Mouse (Mus musculus) ES-Bruce4 (cell line): Measurements from ENCODE around the gene Mthfd2l. TPM values are rescaled to one million over a fixed set of nuclear protein-coding genes. Genes with fewer than 3 reads are reported as not detected.

Experiments used
- H3K27ac ChIP-seq: 2 replicates; pipeline ENCODE4 v1.5.1; 2012; ENCODE audit warnings: low read length, inconsistent platforms; ENCODE audit not compliant: insufficient read depth
- H3K27me3 ChIP-seq: 2 replicates; pipeline ENCODE4 v1.6.1; 2012; ENCODE audit warnings: mild to moderate bottlenecking, low read length, inconsistent platforms; ENCODE audit not compliant: control insufficient read depth, poor library complexity, insufficient read depth, severe bottlenecking
- H3K36me3 ChIP-seq: 2 replicates; pipeline ENCODE4 v1.6.1; 2012; ENCODE audit warnings: inconsistent platforms, mild to moderate bottlenecking, low read length, moderate library complexity; ENCODE audit not compliant: control insufficient read depth, poor library complexity, insufficient read depth, severe bottlenecking
- H3K4me1 ChIP-seq: one replicate; pipeline ENCODE4 v1.8.1; 2011; ENCODE audit warnings: low read length; ENCODE audit not compliant: control insufficient read depth, insufficient read depth
- H3K4me3 ChIP-seq: 2 replicates; pipeline ENCODE4 v1.5.1; 2011; ENCODE audit warnings: low read depth, mild to moderate bottlenecking, low read length
- H3K9ac ChIP-seq: 2 replicates; pipeline ENCODE4 v1.6.1; 2012; ENCODE audit warnings: low read depth, mild to moderate bottlenecking, inconsistent platforms; ENCODE audit not compliant: poor library complexity, severe bottlenecking
- H3K9me3 ChIP-seq: replicated peaks from 2 replicates; pipeline ENCODE4 v1.6.1; 2012; ENCODE audit warnings: mild to moderate bottlenecking, low read length, inconsistent platforms; ENCODE audit not compliant: control insufficient read depth, poor library complexity, insufficient read depth, severe bottlenecking
- CTCF ChIP-seq: IDR thresholded peaks from one replicate; pipeline ENCODE4 v1.8.1; 2011; ENCODE audit warnings: low read depth, low read length
- EP300 ChIP-seq: IDR thresholded peaks from 2 replicates; pipeline ENCODE4 v1.6.1; 2011; ENCODE audit warnings: low read depth, low read length; ENCODE audit not compliant: insufficient read depth
- POLR2A ChIP-seq: IDR thresholded peaks from one replicate; pipeline ENCODE4 v1.8.1; 2011; ENCODE audit warnings: low read length; ENCODE audit not compliant: insufficient read depth
- polyA plus RNA-seq: library from polyadenylated mRNA; stranded (reverse); fragments of >200 nt; gene quantifications from 2 replicates; pipeline ENCODE4 v1.2.4, GENCODE M21; 2011; ENCODE audit warnings: low read depth; ENCODE audit not compliant: missing spikeins, insufficient read depth, insufficient read length

Gene Mthfd2l
- polyA plus RNA-seq, 1 experiment = 9.8 TPM

DNA sequence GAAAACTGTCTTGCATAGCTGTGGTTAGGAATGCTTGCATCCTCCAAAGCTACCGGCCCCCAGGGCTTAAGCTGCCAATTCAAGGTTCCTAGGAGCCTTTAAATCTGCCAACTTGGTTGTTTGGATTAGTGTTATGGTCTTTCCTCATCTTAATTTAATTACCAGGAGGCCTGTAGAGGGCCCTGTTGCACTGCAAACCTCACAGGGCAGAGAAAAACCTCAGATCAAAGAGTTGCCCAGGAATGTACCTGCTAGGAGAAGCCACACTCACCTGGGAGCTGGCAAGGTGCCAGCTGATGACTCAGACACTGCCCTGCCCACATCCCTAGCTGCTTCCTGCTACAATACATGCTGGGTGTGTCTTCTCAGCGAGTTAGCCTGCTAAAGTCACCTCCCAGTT, 107.6 kb downstream of the Mthfd2l start:
- no peak overlapping the region for H3K27ac ChIP-seq
- H3K27me3 ChIP-seq = no peaks in the 10 kb centered on the region
- peaks cover 2% of the 10 kb centered on the region for H3K4me1 ChIP-seq
- no peak overlapping the region for H3K4me3 ChIP-seq
- no peak overlapping the region for H3K9ac ChIP-seq
- no peaks in the 10 kb centered on the region for H3K36me3 ChIP-seq
- TF ChIP-seq EP300 (no peak), CTCF (peak; percentile 20)
- no peaks in the 10 kb centered on the region for H3K9me3 ChIP-seq

DNA sequence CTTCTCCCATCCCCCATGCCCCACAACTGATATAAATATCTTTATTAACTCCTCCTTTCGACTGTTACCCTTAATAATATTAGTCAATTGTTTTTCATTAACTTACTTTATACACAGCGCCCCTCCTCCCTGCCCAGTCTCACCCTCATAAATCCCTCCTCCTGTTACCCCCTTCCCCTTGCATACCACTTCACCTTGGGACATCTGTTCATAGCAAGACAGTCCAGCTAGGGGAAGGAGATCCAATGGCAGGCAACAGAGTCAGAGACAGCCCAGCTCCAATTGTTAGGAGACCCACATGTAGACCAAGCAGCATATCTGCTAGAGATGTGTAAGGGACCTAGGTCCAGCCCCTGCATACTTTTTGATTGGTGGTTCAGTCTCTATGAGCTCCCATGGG, 108.0 kb downstream of the Mthfd2l start:
- Histone ChIP-seq H3K27me3 (no peaks in the 10 kb centered on the region), H3K9ac (no peak overlapping the region), H3K36me3 (no peaks in the 10 kb centered on the region), H3K4me1 (peaks cover 2% of the 10 kb centered on the region), H3K27ac (no peak overlapping the region), H3K4me3 (no peak overlapping the region), H3K9me3 (no peaks in the 10 kb centered on the region)
- TF ChIP-seq EP300 = no peak
- no peak for TF ChIP-seq POLR2A

DNA sequence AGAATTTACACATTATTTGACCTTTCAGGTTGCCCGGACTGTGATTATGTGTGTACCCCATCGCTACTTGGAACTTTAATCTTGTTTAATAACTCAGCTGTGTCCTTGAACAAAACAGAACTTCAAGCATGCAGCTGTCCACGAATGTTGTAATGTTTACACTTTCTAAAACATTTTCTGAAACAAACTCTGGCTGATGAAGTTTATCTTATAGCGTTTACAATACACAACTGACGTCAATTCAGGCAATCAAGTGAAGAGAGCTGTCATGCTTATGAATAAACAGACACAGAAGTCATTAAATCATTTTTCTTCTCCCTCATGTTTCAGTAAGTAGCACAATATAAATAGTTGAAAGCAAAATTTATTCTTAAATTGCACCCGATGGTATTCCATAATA, 117.1 kb downstream of the Mthfd2l start:
- H3K4me3 ChIP-seq = no peak overlapping the region
- no peak for TF ChIP-seq POLR2A
- TF ChIP-seq EP300 = no peak
- TF ChIP-seq CTCF = no peak
- no peaks in the 10 kb centered on the region for H3K9me3 ChIP-seq
- no peak overlapping the region for H3K27ac ChIP-seq
- H3K27me3 ChIP-seq = no peaks in the 10 kb centered on the region
- H3K9ac ChIP-seq = no peak overlapping the region
- H3K36me3 ChIP-seq = no peaks in the 10 kb centered on the region
- H3K4me1 ChIP-seq = no peaks in the 10 kb centered on the region

DNA sequence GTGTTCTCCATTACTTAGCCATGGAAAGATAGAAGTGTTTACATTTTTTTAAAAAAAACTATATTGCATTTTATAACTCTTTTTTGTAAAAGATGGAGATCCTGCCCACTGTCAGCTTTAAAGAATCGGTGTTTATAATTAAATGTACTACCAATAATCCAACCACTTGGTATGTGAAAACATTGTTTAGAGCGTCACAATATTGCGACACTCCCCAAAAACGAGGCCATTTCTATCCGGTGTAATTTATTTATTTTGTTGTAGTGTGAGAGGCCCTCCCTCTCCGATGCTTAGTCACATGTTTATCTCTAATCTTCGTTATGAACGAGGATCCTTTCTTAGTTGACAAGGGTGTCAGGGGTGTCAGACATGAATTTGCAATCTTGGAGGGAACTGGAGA, 117.5 kb downstream of the Mthfd2l start:
- TF ChIP-seq CTCF (no peak), EP300 (no peak), POLR2A (no peak)
- Histone ChIP-seq H3K27ac (no peak overlapping the region), H3K9ac (no peak overlapping the region), H3K27me3 (no peaks in the 10 kb centered on the region), H3K36me3 (no peaks in the 10 kb centered on the region), H3K4me3 (no peak overlapping the region), H3K4me1 (no peaks in the 10 kb centered on the region), H3K9me3 (no peaks in the 10 kb centered on the region)

Other genes with a start within 250 kb of the Mthfd2l start
- gene Cxcl5, start 171.8 kb upstream of the Mthfd2l start, polyA plus RNA-seq = not detected in 2 replicates
- gene Ppbp, start 162.6 kb upstream of the Mthfd2l start, polyA plus RNA-seq = not detected in 2 replicates
- gene Pf4, start 158.7 kb upstream of the Mthfd2l start, polyA plus RNA-seq = not detected in 2 replicates
- not detected in 2 replicates for gene Cxcl3, start 145.0 kb upstream of the Mthfd2l start, polyA plus RNA-seq
- not detected in 2 replicates for gene Cxcl15, start 136.6 kb upstream of the Mthfd2l start, polyA plus RNA-seq
- gene Cxcl1, start 39.9 kb upstream of the Mthfd2l start, polyA plus RNA-seq = not detected in 2 replicates
- gene Cxcl2, start 27.2 kb upstream of the Mthfd2l start, polyA plus RNA-seq = not detected in 2 replicates
- not detected in 2 replicates for gene Epgn, start 96.3 kb downstream of the Mthfd2l start, polyA plus RNA-seq
- 0.15 TPM in 1 of 2 replicates, not detected in the other for gene Ereg, start 143.5 kb downstream of the Mthfd2l start, polyA plus RNA-seq
- not detected in 2 replicates for gene Areg, start 208.5 kb downstream of the Mthfd2l start, polyA plus RNA-seq